Mouse (Mus musculus): Measurements from ENCODE around the gene Rnf113a2.

DNA sequence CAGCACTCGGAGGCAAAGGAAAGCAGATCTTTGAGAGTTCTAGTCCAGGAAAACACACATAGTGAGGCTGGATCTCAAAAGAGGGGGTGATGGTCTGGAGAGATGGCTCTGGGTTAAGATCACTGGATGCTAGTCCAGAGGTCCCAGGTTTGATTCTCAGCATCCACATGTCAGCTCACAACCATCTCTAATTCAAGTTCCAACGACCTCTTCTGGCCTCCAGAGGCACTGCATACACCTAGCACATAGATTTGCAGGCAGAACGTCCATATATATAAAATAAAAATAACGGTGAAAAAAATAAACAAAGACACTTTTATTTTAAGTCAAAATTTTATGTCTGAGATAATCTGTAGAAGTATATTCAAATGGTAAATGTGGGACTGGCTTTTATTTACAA, 9.7 kb upstream of the Rnf113a2 start:
- TF ChIP-seq POLR2A (IDR thresholded peaks at IDR 0.05; ENCODE audit: borderline replicate concordance, low read depth, low read length): no peak
- TF ChIP-seq CTCF (IDR thresholded peaks at IDR 0.05; ENCODE audit: low read depth, low read length): no peak
